Mouse (Mus musculus): ENCODE data around the gene Dytn. TPM values are rescaled to one million over a fixed set of nuclear protein-coding genes. Genes with fewer than 3 reads are reported as not detected.

Gene Dytn
- total RNA-seq, 2 experiments from 2014 or later, result not detected

DNA sequence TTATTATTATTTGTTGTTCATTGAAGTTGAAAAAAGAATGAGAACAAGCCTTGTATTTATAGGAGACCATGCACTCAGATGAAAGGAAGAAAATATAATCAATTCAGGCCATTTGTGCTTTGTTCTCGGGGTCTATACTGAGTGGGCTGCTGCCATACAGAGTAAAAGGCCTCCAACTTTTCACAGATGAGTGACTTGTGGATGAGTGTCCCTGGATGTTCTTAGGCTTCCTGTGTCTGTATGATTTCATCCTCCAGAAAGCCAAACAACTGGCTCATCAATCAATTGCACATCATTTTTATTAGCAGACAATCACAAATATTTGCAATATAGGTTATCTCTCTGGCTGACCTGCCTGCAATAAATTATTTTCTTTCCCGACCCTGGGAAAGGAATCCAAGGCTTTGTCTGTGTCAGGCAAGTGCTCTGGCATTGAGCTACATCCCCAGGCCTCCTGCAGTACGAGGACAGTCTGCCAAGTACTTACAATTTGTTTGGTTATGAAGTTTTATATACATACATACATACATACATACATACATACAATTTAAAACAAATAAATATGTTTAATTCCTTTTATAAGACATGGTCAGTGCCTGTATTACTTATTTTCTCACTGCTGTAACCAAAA, 82.7 kb downstream of the Dytn start:
- intact Hi-C loops (cut with DNase I), result no loop called here
- no peak for DNase-seq

DNA sequence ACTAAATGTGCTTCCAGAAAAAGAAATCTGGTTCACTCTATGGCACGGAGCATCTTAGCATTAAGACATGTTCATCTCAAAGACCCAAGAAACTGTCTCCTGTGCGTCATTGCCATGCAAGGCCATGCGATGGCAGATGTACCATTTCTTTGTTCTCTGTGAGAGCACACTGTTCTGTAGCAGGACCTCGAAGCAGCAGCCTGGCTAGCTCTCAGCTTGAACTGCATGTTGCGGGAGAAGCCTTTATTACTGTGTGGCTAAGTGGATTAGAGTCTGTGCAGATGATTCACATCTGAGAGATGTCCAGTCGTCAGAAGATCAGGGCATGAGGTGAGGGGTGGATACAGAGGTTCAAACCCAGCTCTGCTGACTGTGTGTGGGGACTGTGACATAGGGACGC, 99.9 kb downstream of the Dytn start:
- intact Hi-C loops (cut with DNase I), result no loop called here
- DNase-seq, result no peak

DNA sequence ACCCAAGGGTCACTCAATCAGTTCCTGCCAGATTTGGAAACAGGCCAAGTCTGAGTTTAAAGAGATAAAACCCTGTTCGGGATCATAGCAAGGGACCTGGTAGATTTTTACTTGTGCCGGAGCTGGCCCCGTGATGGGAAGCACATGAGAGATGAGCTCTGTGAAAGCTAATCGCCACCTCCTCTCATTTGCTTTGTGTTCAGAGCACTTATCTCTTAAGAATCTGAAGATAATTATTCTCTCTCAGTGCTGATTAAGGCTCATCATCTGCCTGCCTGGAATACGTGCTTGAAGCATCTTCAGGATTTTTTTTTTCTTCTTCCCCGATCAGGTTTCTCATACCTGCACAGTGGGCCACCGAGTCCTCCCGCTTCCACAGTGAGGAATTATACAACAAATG, 107.6 kb downstream of the Dytn start:
- DNase-seq, result no peak
- intact Hi-C loops (cut with DNase I), result no loop called here

DNA sequence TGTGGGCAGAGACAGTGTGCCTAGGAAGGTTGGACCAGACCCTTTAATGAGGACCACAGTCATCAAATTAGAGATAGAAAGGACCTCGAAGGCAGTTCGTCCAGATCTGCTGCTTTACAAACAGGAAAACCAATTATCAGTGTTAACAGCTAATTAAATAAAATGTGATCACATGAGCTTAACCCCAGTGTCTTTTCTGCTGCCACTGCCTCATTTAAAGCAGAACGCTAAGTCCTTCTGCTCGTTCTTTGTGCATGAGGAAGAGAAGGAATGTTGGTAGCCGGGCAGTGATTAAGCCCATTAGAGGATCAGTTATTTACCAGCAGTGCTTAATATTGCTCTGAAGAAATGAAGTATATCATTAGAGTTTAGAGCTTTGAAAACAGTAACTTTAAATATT, 109.9 kb downstream of the Dytn start:
- DNase-seq, result no peak
- intact Hi-C loops (cut with DNase I), result no loop called here

DNA sequence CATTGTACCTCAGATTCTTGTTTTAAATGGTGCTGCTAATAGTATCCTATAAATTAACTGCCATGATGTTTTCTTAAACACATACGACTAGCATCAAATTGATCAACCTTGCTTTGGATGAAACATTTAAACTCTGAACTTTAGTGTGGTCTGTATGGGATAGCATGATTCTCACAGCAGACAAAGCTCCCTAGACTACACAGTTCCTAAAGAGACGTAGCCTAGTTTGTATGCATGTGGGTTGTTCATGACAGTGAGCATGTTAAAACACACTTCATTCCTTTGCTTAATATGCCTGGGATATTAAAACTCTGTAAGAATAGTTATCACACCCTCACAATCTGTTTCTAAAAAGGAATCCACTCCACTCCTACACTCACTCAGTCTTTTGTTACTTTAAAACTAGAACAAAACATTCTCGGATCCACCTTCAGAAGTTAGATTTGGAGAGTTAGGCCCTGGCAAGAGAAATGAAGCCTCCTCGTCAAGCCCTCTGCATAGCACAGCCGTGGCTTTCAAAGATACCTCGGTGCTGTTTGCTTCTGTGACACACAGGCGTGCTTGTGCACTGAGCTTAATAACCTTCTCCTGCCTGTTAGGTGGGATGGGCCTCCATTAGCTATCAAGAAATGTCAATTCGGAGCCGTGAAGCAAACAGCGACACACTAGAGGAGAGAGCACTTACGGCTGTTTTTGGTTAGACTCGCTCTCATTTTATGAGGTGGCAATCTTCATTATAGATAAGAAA, 112.7 kb downstream of the Dytn start:
- no peak for DNase-seq
- intact Hi-C loops (cut with DNase I), result no loop called here

DNA sequence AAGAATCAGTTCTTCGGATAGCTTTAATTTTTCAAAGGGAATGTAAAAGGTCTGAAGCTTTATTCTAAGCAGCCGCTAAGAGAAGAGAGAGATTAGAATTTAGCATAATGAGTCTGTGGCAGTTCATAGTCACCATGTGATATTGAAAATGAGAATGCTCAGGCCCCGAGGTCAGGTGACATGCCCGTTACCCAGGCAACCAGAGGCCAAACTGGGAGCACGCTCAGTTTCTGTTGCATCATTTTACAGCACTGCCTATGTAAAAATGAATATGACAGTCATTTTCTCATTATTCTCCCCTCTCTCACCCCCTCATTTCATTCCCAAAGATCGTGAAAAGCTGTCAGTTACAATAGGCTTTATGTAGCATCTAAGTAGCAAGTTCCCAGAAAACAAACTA, 113.3 kb downstream of the Dytn start:
- intact Hi-C loops (cut with DNase I), result no loop called here
- DNase-seq, result no peak

Other genes starting within 250 kb of the Dytn start
- gene Adam23, start 241.0 kb downstream of the Dytn start, total RNA-seq (2021), result 1 to 10 TPM; 2.2 to 2.4 TPM
- not detected for gene Gm39653, start 71.0 kb downstream of the Dytn start, total RNA-seq (2021)
- not detected for gene Mdh1b, start 43.4 kb upstream of the Dytn start, total RNA-seq (2021)
- 10 to 100 TPM; 25.6 to 30.0 TPM for gene Fastkd2, start 43.7 kb upstream of the Dytn start, total RNA-seq (2021)
- gene 4933402D24Rik, start 82.3 kb upstream of the Dytn start, total RNA-seq (2021), result not detected

Measured in heart, postnatal 36 days (tissue).